Mouse (Mus musculus): ENCODE results near the gene Rgs1.

The Rgs1 gene

GRCm38 (mm10) chr1:144197684-144198083 lies 51.4 kb downstream of the Rgs1 start:
- no peak for DNase-seq (ENCODE audit: low spot score in 2 of 2)

All from frontal cortex, postnatal 14 days (tissue).